Mouse (Mus musculus): ENCODE measurements at regions not wholly inside any gene's neighbourhood (a gene's known extent, or its start where the extent isn't known, plus 50 kb on each side); places are given as distances from the start of the nearest gene placed in this dataset.
A peak's percentile ranks its signal among the peaks of the same experiment; 100 is the strongest.

DNA sequence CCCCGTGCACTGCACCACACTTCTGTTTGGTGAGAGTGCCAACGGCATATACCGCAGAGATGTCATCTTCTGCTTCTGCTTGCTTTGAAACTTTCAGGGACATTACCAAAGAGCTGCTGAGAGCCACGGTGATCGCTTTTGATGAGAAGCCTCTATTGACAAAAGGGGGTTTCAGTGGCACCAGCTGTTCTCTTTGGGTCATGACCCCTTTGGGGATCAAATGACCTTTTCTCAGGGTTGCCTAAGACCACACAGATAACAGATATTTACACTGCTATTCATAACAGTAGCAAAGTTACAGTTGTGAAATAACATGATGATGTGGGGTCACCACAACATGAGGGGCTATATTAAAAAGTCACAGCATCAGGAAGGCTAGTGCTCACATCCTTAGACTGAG, 51.7 kb upstream of the Ppp1r9a start:
- 75% methylated on average over 5 of the region's 5 CpGs for WGBS (ENCODE audit: insufficient replicate concordance)
- no peak for TF ChIP-seq CTCF (IDR thresholded peaks at IDR 0.05; ENCODE audit: low read depth)
- TF ChIP-seq EP300 (IDR thresholded peaks at IDR 0.05; ENCODE audit: low read depth), result no peak
- no peaks in the 10 kb centered on the region for H3K27me3 ChIP-seq (ENCODE audit: control insufficient read depth, insufficient read depth, low read length)
- no peak overlapping the region for H3K4me3 ChIP-seq (ENCODE audit: insufficient read depth in 1 of 2, low read depth in 2 of 2, low read length in 2 of 2)
- peak overlapping the region; percentile 38 for H3K4me2 ChIP-seq (ENCODE audit: low read depth)
- H3K9me3 ChIP-seq (ENCODE audit: control insufficient read depth, low read length), result no peaks in the 10 kb centered on the region
- DNase-seq (ENCODE audit: low read depth in 3 of 3, low spot score in 3 of 3) (peak; percentile 13 to 34 (median 32)), ATAC-seq (ENCODE audit: insufficient read depth) (peak; percentile 61)
- no peak overlapping the region for H3K9ac ChIP-seq (replicated peaks)
- no peak overlapping the region for H3K27ac ChIP-seq
- 0 out of 4 replicates have a peak, but pooled peaks cover 0 to 2% of the 10 kb centered on the region in 2 experiments for H3K4me1 ChIP-seq (replicated peaks; ENCODE audit: control insufficient read depth in 2 of 2, insufficient read depth in 2 of 2, low read length in 1 of 2)
- H3K36me3 ChIP-seq (replicated peaks; ENCODE audit: control insufficient read depth, insufficient read depth, low read depth), result no peaks in the 10 kb centered on the region
